Mouse (Mus musculus): ENCODE results near the gene Nt5c1b.
A peak's percentile ranks its signal among the peaks of the same experiment; 100 is the strongest.

Gene Nt5c1b

GRCm38 (mm10) chr12:10369673-10370072 is at the start of gene Nt5c1b:
Gene Nt5c1b, plus strand, starts transcription at chr12:10369973.
- no peak for DNase-seq

- DNase-seq, result no peak
Observed at GRCm38 (mm10) chr12:10327651-10328050, 42.1 kb upstream of the Nt5c1b start.

GRCm38 (mm10) chr12:10329460-10329859 is 40.3 kb upstream of the Nt5c1b start:
- DNase-seq, result no peak

- DNase-seq, result no peak
Observed at GRCm38 (mm10) chr12:10340604-10341003, 29.2 kb upstream of the Nt5c1b start.

- DNase-seq, result peak; percentile 50
Observed at GRCm38 (mm10) chr12:10350706-10351105, 19.1 kb upstream of the Nt5c1b start.

GRCm38 (mm10) chr12:10357756-10358155 is 12.0 kb upstream of the Nt5c1b start:
- DNase-seq, result no peak

- peak; percentile 99 for DNase-seq
Observed at GRCm38 (mm10) chr12:10390671-10391441, 21.1 kb downstream of the Nt5c1b start, which contains the start of gene Rdh14. Gene Rdh14, plus strand, starts transcription at chr12:10390772.

GRCm38 (mm10) chr12:10400788-10401187 is 31.0 kb downstream of the Nt5c1b start:
- DNase-seq, result no peak

GRCm38 (mm10) chr12:10402421-10403115 is 32.8 kb downstream of the Nt5c1b start:
- peak; percentile 62 for DNase-seq

GRCm38 (mm10) chr12:10410511-10411179 is 40.9 kb downstream of the Nt5c1b start:
- DNase-seq, result no peak

GRCm38 (mm10) chr12:10411453-10411852 is 41.7 kb downstream of the Nt5c1b start:
- DNase-seq, result no peak

GRCm38 (mm10) chr12:10422347-10422746 is 52.6 kb downstream of the Nt5c1b start:
- DNase-seq, result no peak

GRCm38 (mm10) chr12:10425982-10426863 is 56.5 kb downstream of the Nt5c1b start:
- DNase-seq, result no peak

- no peak for DNase-seq
Observed at GRCm38 (mm10) chr12:10430999-10431398, 61.2 kb downstream of the Nt5c1b start.

GRCm38 (mm10) chr12:10438054-10439001 is 68.6 kb downstream of the Nt5c1b start:
- peak; percentile 89 for DNase-seq
